Mouse (Mus musculus) stomach, embryonic 15.5 days (tissue): ENCODE data around the gene Magee1. TPM values are rescaled to one million over a fixed set of nuclear protein-coding genes. Genes with fewer than 3 reads are reported as not detected.

Experiments used
- ATAC-seq: fragments of 200-750 bp; cut with Nextera tagmentation; 2 replicates; pipeline ENCODE4 v1.8.0; 2017; ENCODE audit warnings: low read depth, moderate number of reproducible peaks, moderate TSS enrichment; ENCODE audit not compliant: insufficient read depth, low FRiP score
- H3K27ac ChIP-seq: fragments of 300-500 bp; sonication (generic); 2 replicates; pipeline ENCODE4 v1.5.1; 2015; ENCODE audit warnings: mild to moderate bottlenecking, inconsistent platforms
- H3K27me3 ChIP-seq: fragments of 300-500 bp; sonication (generic); replicated peaks from 2 replicates; pipeline ENCODE4 v1.6.1; 2015; ENCODE audit warnings: inconsistent platforms
- H3K36me3 ChIP-seq: fragments of 300-500 bp; sonication (generic); 2 replicates; pipeline ENCODE4 v1.6.1; 2015; ENCODE audit warnings: inconsistent platforms
- H3K4me1 ChIP-seq: fragments of 300-500 bp; sonication (generic); 2 replicates; pipeline ENCODE4 v1.6.1; 2015; ENCODE audit warnings: inconsistent platforms
- H3K4me2 ChIP-seq: fragments of 300-500 bp; sonication (generic); 2 replicates; pipeline ENCODE4 v1.6.1; 2015; ENCODE audit warnings: mild to moderate bottlenecking, inconsistent platforms
- H3K4me3 ChIP-seq: fragments of 300-500 bp; sonication (generic); replicated peaks from 2 replicates; pipeline ENCODE4 v1.5.1; 2015; ENCODE audit warnings: inconsistent platforms
- H3K9ac ChIP-seq: fragments of 300-500 bp; sonication (generic); 2 replicates; pipeline ENCODE4 v1.6.1; 2015; ENCODE audit warnings: inconsistent platforms
- H3K9me3 ChIP-seq: fragments of 300-500 bp; sonication (generic); 2 replicates; pipeline ENCODE4 v1.6.1; 2016; ENCODE audit warnings: inconsistent platforms
- WGBS: fragments of 180-500 bp; shearing (Covaris S2); methylation state at CpG from one replicate; pipeline ENCODE4 v1.1.7; 2015; 5-methylcytosine and 5-hydroxymethylcytosine counted together
- polyA plus RNA-seq: library from polyadenylated mRNA; unstranded; fragments of >200 nt; fragmentation: Nextera tagmentation; extraction: Ambion mirVana; gene quantifications from 2 replicates; pipeline ENCODE4 v1.2.1, GENCODE M21; 2015

Gene Magee1
- polyA plus RNA-seq, 1 experiment from 2014 or later, result 22.2 TPM

GRCm38 (mm10) chrX:105167217-105167616, 47.0 kb downstream of the Magee1 start:
- H3K27ac ChIP-seq, result no peak overlapping the region
- H3K9ac ChIP-seq, result no peak overlapping the region
- H3K4me2 ChIP-seq, result no peak overlapping the region
- WGBS, result 72% methylated on average over 2 of the region's 2 CpGs
- no peaks in the 10 kb centered on the region; the same call in 1 of the 2 replicates for H3K27me3 ChIP-seq
- H3K36me3 ChIP-seq, result no peaks in the 10 kb centered on the region
- no peaks in the 10 kb centered on the region for H3K4me1 ChIP-seq
- no peaks in the 10 kb centered on the region for H3K9me3 ChIP-seq
- no peak overlapping the region for H3K4me3 ChIP-seq
- ATAC-seq, result no peak

Other genes starting within 250 kb of the Magee1 start
- 63.8 and 67.7 TPM in 2 replicates for gene Pbdc1, start 40.6 kb upstream of the Magee1 start, polyA plus RNA-seq